Mouse (Mus musculus): Measurements from ENCODE around the gene Coq6. TPM values are rescaled to one million over a fixed set of nuclear protein-coding genes. Genes with fewer than 3 reads are reported as not detected.

Gene Coq6
- polyA plus RNA-seq, 1 experiment: 29.9 TPM

GRCm38 (mm10) chr12:84417605-84417922 lies 56.1 kb downstream of the Coq6 start:
- Histone ChIP-seq H3K27ac (ENCODE audit: insufficient read depth, low read depth, low read length) (peak overlapping the region; percentile 34; the same call in 1 of the 2 replicates), H3K27me3 (ENCODE audit: control insufficient read depth, insufficient read depth, low read length) (no peaks in the 10 kb centered on the region), H3K4me1 (ENCODE audit: control insufficient read depth, insufficient read depth, insufficient read length, low read length) (peaks cover 8% of the 10 kb centered on the region), H3K4me3 (ENCODE audit: low read depth, low read length) (peak overlapping the region; percentile 77), H3K36me3 (ENCODE audit: control insufficient read depth, insufficient read depth, low read length) (no peaks in the 10 kb centered on the region)
- no peak for TF ChIP-seq CTCF (IDR thresholded peaks at IDR 0.05; ENCODE audit: extremely low read depth, insufficient read length, insufficient replicate concordance, low read depth, low read length)
- no peak for TF ChIP-seq POLR2A (IDR thresholded peaks at IDR 0.05; ENCODE audit: low read depth, low read length)
- WGBS: 29% methylated on average over 18 of the region's 18 CpGs

Other genes starting within 250 kb of the Coq6 start
- 0.38 and 0.68 TPM in 2 replicates for gene Dnal1, start 247.3 kb upstream of the Coq6 start, polyA plus RNA-seq (2012; rRNA removed)
- 0.10 and 0.33 TPM in 2 replicates for gene Pnma1, start 213.2 kb upstream of the Coq6 start, polyA plus RNA-seq (2012; rRNA removed)
- gene Elmsan1, start 142.8 kb upstream of the Coq6 start, polyA plus RNA-seq (2012; rRNA removed): 8.9 and 25.9 TPM in 2 replicates
- gene Ptgr2, start 76.4 kb upstream of the Coq6 start, polyA plus RNA-seq (2012; rRNA removed): 2.4 and 6.7 TPM in 2 replicates
- 17.4 and 20.5 TPM in 2 replicates for gene Zfp410, start 44.8 kb upstream of the Coq6 start, polyA plus RNA-seq (2012; rRNA removed)
- gene Fam161b, start 176 bp downstream of the Coq6 start, polyA plus RNA-seq (2012; rRNA removed): 0.14 and 0.34 TPM in 2 replicates
- 10.9 and 15.5 TPM in 2 replicates for gene Entpd5, start 47.4 kb downstream of the Coq6 start, polyA plus RNA-seq (2012; rRNA removed)
- gene Bbof1, start 47.4 kb downstream of the Coq6 start, polyA plus RNA-seq (2012; rRNA removed): not detected in 2 replicates
- 0.81 and 1.3 TPM in 2 replicates for gene Rnf113a2, start 55.5 kb downstream of the Coq6 start, polyA plus RNA-seq (2012; rRNA removed)
- gene Aldh6a1, start 89.3 kb downstream of the Coq6 start, polyA plus RNA-seq (2012; rRNA removed): 1.5 and 1.9 TPM in 2 replicates
- 0.95 and 3.2 TPM in 2 replicates for gene Lin52, start 89.8 kb downstream of the Coq6 start, polyA plus RNA-seq (2012; rRNA removed)
- not detected in 2 replicates for gene Vsx2, start 208.1 kb downstream of the Coq6 start, polyA plus RNA-seq (2012; rRNA removed)

All from small intestine, adult 2 months (tissue).